Mouse (Mus musculus): Measurements from ENCODE around the gene Zfp72. TPM values are rescaled to one million over a fixed set of nuclear protein-coding genes. Genes with fewer than 3 reads are reported as not detected.

Gene Zfp72
- polyA plus RNA-seq, 1 experiment from 2014 or later: 6.9 TPM

MicroRNA genes within 50 kb of the gene (microRNA counts, 519-probe panel; counts per million panel counts)
- microRNA mmu-miR-692: not detected

Small RNA genes lying within 50 kb of the gene (microRNA-seq; reads per million reads assigned to microRNA genes)
- gene Mir692-3: not detected

Other genes starting within 250 kb of the Zfp72 start
- gene Exoc3, start 182.1 kb downstream of the Zfp72 start, polyA plus RNA-seq (2015; fragmentation: Nextera tagmentation; extraction: Ambion mirVana): 65.8 and 67.2 TPM in 2 replicates
- 0.57 and 0.70 TPM in 2 replicates for gene Ahrr, start 98.5 kb downstream of the Zfp72 start, polyA plus RNA-seq (2015; fragmentation: Nextera tagmentation; extraction: Ambion mirVana)
- gene Pdcd6, start 73.3 kb downstream of the Zfp72 start, polyA plus RNA-seq (2015; fragmentation: Nextera tagmentation; extraction: Ambion mirVana): 123 and 134 TPM in 2 replicates
- gene Sdha, start 40.6 kb downstream of the Zfp72 start, polyA plus RNA-seq (2015; fragmentation: Nextera tagmentation; extraction: Ambion mirVana): 254 and 283 TPM in 2 replicates
- gene Ccdc127, start 40.5 kb downstream of the Zfp72 start, polyA plus RNA-seq (2015; fragmentation: Nextera tagmentation; extraction: Ambion mirVana): 44.7 and 56.1 TPM in 2 replicates
- gene Lrrc14b, start 26.8 kb downstream of the Zfp72 start, polyA plus RNA-seq (2015; fragmentation: Nextera tagmentation; extraction: Ambion mirVana): not detected in 2 replicates
- gene Ftl1-ps1, start 8.9 kb upstream of the Zfp72 start, polyA plus RNA-seq (2015; fragmentation: Nextera tagmentation; extraction: Ambion mirVana): 78.9 and 152 TPM in 2 replicates
- 23.7 TPM in 2 replicates for gene Zfp825, start 103.2 kb upstream of the Zfp72 start, polyA plus RNA-seq (2015; fragmentation: Nextera tagmentation; extraction: Ambion mirVana)
- gene Erap1, start 248.7 kb upstream of the Zfp72 start, polyA plus RNA-seq (2015; fragmentation: Nextera tagmentation; extraction: Ambion mirVana): 41.1 and 44.8 TPM in 2 replicates

All from lung, embryonic 16.5 days (tissue).